Mouse (Mus musculus) hindbrain, embryonic 16.5 days (tissue): Measurements from ENCODE around the gene Sorbs2. TPM values are rescaled to one million over a fixed set of nuclear protein-coding genes. Genes with fewer than 3 reads are reported as not detected.

Source experiments
- ATAC-seq: fragments of 200-750 bp; cut with Nextera tagmentation; 2 replicates; pipeline ENCODE4 v1.8.0; 2017; ENCODE audit warnings: moderate TSS enrichment, moderate library complexity
- H3K27ac ChIP-seq: fragments of 300-500 bp; sonication (generic); 2 replicates; pipeline ENCODE4 v1.5.1; 2014; ENCODE audit warnings: low read depth, mild to moderate bottlenecking, control low read depth, low read length, moderate library complexity
- H3K27me3 ChIP-seq: fragments of 300-500 bp; sonication (generic); replicated peaks from 2 replicates; pipeline ENCODE4 v1.6.1; 2014; ENCODE audit warnings: low read length; ENCODE audit not compliant: control insufficient read depth, insufficient read depth
- H3K36me3 ChIP-seq: fragments of 300-500 bp; sonication (generic); 2 replicates; pipeline ENCODE4 v1.6.1; 2014; ENCODE audit warnings: mild to moderate bottlenecking, low read length, moderate library complexity, mixed read lengths; ENCODE audit not compliant: control insufficient read depth, insufficient read depth
- H3K4me1 ChIP-seq: fragments of 300-500 bp; sonication (generic); 2 replicates; pipeline ENCODE4 v1.6.1; 2014; ENCODE audit warnings: low read depth, low read length; ENCODE audit not compliant: control insufficient read depth, insufficient read depth
- H3K4me2 ChIP-seq: fragments of 300-500 bp; sonication (generic); 2 replicates; pipeline ENCODE4 v1.6.1; 2014; ENCODE audit warnings: mild to moderate bottlenecking, low read length, control low read depth, moderate library complexity
- H3K4me3 ChIP-seq: fragments of 300-500 bp; sonication (generic); 2 replicates; pipeline ENCODE4 v1.5.1; 2014; ENCODE audit warnings: mild to moderate bottlenecking, low read length, control low read depth, moderate library complexity
- H3K9ac ChIP-seq: fragments of 300-500 bp; sonication (generic); 2 replicates; pipeline ENCODE4 v1.6.1; 2014; ENCODE audit warnings: low read depth, mild to moderate bottlenecking, control low read depth, low read length, moderate library complexity
- H3K9me3 ChIP-seq: fragments of 300-500 bp; sonication (generic); 2 replicates; pipeline ENCODE4 v1.6.1; 2014; ENCODE audit warnings: mild to moderate bottlenecking, low read length, moderate library complexity; ENCODE audit not compliant: control insufficient read depth
- WGBS: fragments of 180-500 bp; shearing (Covaris S2); extraction: QIAGEN DNeasy Blood & Tissue Kit; methylation state at CpG from one replicate; pipeline ENCODE4 v1.1.7; 2014; 5-methylcytosine and 5-hydroxymethylcytosine counted together
- polyA plus RNA-seq: library from polyadenylated mRNA; unstranded; fragments of >200 nt; fragmentation: Nextera tagmentation; extraction: Ambion mirVana; gene quantifications from 2 replicates; pipeline ENCODE4 v1.2.1, GENCODE M21; 2015

The Sorbs2 gene
- polyA plus RNA-seq, 1 experiment from 2014 or later, result 40.8 TPM

DNA sequence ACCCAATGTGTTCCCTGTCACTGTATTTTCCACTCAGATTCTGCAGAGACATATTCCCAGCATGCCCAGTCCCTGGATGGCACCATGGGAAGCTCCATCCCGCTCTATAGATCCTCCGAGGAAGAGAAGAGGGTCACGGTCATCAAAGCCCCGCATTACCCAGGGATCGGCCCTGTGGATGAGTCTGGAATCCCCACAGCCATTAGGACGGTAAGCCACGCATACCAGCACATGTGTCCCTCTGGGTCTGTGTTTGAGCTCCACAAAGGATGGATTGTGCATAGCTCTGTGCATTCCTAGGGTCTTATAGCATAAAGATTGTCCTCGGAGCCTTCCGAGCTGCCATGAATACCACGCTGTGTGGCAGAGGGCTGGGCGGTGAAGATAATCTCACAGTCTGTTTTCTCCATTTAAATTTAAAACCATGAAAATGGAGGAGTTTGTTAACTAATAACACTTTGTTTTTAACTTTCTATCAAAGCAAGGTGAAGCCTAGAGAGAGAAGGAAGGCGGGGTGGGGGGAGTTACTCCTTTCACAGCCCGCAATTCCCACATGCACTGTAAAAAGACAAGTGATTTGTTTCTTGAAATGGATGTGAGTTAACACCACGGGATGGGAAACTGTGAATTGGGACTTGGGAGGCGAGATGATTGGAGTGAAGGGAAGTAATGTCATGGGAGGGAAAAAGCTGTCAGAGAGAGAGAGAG is 255.5 kb downstream of the Sorbs2 start:
- Histone ChIP-seq H3K27ac (peak overlapping the region; percentile 2; the same call in 1 of the 2 replicates), H3K4me2 (no peak overlapping the region; the same call in 1 of the 2 replicates), H3K4me1 (peaks cover 14% of the 10 kb centered on the region), H3K27me3 (no peaks in the 10 kb centered on the region), H3K9ac (no peak overlapping the region), H3K36me3 (peaks cover 4% of the 10 kb centered on the region; the same call in 1 of the 2 replicates), H3K4me3 (no peak overlapping the region), H3K9me3 (no peaks in the 10 kb centered on the region)
- 55% methylated on average over 15 of the region's 15 CpGs for WGBS
- ATAC-seq, result peak; percentile 61

DNA sequence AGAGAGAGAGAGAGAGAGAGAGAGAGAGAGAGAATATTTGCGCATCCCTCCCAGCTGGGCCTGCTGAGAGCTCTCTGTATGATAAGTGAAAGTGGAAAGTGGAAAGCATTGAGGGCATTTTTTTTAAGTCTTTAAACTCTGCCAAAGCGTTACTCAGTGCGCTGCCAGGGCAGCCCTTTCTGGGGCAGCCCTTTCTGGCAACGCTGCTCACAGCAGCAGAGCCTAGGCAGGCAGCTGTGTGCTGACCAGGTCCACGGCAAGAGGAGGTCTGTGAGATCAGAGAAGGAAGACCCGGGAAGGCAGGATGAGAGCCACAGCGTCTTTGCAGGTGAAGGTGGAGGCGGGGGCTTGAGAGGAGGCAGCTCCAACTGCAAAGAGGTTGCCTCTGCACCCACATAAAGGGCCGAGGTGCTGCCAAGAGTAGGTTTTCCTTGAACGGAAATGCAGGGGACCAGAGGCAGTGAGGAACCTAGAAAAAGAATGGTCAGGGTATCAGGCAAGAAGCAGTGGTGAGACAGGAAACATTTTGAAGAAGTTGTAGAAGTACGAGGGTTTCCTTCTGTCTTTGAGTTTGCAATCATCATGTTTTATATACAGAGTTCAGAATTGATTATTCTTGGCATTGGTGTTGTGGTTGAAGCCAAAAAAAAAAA is 256.2 kb downstream of the Sorbs2 start:
- no peak overlapping the region for H3K9ac ChIP-seq
- ATAC-seq, result peak; percentile 74
- H3K4me1 ChIP-seq, result peaks cover 14% of the 10 kb centered on the region
- no peak overlapping the region for H3K4me3 ChIP-seq
- H3K27ac ChIP-seq, result peak overlapping the region; percentile 55
- H3K27me3 ChIP-seq, result no peaks in the 10 kb centered on the region
- peaks cover 4% of the 10 kb centered on the region; the same call in 1 of the 2 replicates for H3K36me3 ChIP-seq
- 46% methylated on average over 11 of the region's 11 CpGs for WGBS
- H3K9me3 ChIP-seq, result no peaks in the 10 kb centered on the region
- H3K4me2 ChIP-seq, result peak overlapping the region; percentile 23

DNA sequence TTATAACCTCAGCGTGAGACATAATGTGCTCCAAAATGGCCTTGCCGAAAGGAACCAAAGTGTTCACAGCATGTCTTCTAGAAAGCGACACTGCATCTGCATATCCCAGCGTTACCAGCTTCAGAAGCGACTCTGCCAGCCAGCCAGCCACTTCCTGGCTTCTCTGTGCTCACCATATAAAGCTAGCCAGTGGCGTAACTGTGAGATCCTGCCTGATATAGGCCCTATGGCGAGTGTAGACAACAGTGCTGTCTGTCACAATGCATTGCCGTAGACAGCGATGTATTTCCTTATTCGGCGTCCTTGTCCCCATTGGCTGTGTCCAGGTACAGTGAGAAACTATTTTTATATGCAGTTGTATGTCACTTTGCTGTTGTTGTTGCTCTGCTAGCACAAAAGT is 258.6 kb downstream of the Sorbs2 start:
- Histone ChIP-seq H3K27me3 (no peaks in the 10 kb centered on the region), H3K36me3 (no peaks in the 10 kb centered on the region; the same call in 1 of the 2 replicates), H3K4me2 (no peak overlapping the region), H3K27ac (no peak overlapping the region), H3K9ac (no peak overlapping the region), H3K4me1 (peaks cover 14% of the 10 kb centered on the region), H3K9me3 (no peaks in the 10 kb centered on the region), H3K4me3 (no peak overlapping the region)
- WGBS, result 74% methylated on average over 11 of the region's 11 CpGs
- ATAC-seq, result no peak

DNA sequence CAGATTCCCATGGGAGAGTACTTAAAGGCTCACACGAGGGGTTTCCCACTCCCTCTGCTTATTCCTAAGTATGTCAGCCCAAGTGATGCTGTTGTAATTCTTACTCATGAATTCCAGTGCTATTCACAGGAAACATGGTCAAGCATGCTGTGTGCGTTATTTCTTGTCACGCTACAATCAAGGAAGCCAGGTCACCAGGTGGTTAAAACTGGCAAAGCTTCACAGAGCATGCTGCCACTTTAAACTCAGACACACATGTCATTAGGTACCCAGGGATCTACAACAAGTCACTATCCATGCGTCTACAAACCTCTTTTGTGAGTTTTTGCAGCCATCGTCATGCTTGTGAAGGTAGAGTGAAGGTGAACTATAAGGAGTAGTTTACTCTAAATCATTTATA is 267.3 kb downstream of the Sorbs2 start:
- 83% methylated on average over 5 of the region's 5 CpGs for WGBS
- Histone ChIP-seq H3K4me3 (no peak overlapping the region), H3K36me3 (peaks cover 18% of the 10 kb centered on the region)

DNA sequence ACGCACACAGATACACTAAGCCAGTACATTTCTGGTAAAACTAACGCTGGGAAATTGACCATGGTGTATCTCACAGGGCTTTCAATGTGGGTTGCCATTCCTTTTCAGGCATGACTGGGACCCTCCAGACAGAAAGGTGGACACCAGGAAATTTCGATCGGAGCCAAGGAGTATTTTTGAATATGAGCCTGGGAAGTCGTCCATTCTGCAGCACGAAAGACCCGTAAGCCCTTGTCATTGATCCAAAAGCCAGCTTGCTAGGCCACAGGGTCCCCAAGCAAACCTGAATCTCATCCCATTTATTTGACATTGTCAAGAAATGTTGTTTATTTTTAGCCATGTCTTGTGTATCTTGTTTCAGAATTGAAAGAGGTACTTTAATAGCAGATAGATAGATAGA is 267.9 kb downstream of the Sorbs2 start:
- 90% methylated on average over 7 of the region's 7 CpGs for WGBS
- no peak overlapping the region for H3K27ac ChIP-seq
- H3K4me3 ChIP-seq, result no peak overlapping the region
- no peaks in the 10 kb centered on the region for H3K27me3 ChIP-seq
- H3K36me3 ChIP-seq, result peaks cover 18% of the 10 kb centered on the region
- no peaks in the 10 kb centered on the region for H3K4me1 ChIP-seq
- H3K4me2 ChIP-seq, result no peak overlapping the region
- no peaks in the 10 kb centered on the region for H3K9me3 ChIP-seq
- no peak for ATAC-seq
- no peak overlapping the region for H3K9ac ChIP-seq

More for the DNA sequence above, 267.3 kb downstream of the Sorbs2 start:
- no peak overlapping the region for H3K4me2 ChIP-seq
- H3K9me3 ChIP-seq, result no peaks in the 10 kb centered on the region
- ATAC-seq, result no peak
- no peak overlapping the region for H3K9ac ChIP-seq
- H3K4me1 ChIP-seq, result no peaks in the 10 kb centered on the region
- H3K27me3 ChIP-seq, result no peaks in the 10 kb centered on the region
- no peak overlapping the region for H3K27ac ChIP-seq

DNA sequence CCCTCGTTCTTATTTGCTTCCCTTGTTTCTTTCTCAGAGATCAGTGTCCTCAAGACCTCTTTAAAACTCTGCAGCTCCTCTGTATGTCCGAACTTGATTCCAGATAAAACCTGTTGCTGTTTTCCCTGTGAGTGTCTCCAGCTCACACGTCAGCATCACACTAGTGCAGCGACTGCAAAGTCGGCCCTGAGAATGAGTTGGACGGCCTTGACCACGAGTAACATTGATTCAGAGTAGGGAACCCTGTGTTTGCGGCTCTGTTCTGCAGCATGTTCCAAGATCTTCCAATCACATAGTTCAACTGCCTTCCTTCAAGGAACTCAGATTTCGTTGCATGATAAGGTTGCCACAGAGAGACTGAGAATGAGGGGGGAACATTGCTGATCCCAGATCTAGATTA is 268.8 kb downstream of the Sorbs2 start:
- Histone ChIP-seq H3K27me3 (no peaks in the 10 kb centered on the region), H3K4me2 (no peak overlapping the region), H3K27ac (no peak overlapping the region), H3K9me3 (no peaks in the 10 kb centered on the region), H3K9ac (no peak overlapping the region), H3K4me3 (no peak overlapping the region), H3K4me1 (no peaks in the 10 kb centered on the region), H3K36me3 (peaks cover 18% of the 10 kb centered on the region)
- ATAC-seq, result no peak
- WGBS, result 92% methylated on average over 9 of the region's 9 CpGs

DNA sequence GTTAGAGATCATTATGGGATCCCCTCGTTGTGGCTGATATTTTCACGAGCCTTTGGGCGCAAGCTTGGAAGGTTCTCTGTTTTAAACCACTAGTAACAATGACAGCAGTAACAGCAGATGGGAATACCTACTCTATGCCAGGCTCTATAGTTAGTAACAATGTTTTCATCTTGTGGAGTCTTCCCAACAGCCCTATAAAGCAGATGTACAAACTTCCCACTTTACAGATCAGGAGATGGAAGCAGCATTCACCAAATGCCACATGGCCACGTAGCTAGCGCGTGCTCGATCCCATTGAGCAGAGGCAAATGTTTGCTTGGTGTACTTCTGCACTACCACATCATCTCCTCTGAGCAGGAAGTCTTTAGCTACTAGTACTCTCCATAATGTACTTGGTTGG is 269.4 kb downstream of the Sorbs2 start:
- Histone ChIP-seq H3K4me3 (no peak overlapping the region), H3K27ac (no peak overlapping the region), H3K4me1 (no peaks in the 10 kb centered on the region), H3K9me3 (no peaks in the 10 kb centered on the region), H3K27me3 (no peaks in the 10 kb centered on the region), H3K9ac (no peak overlapping the region), H3K4me2 (no peak overlapping the region), H3K36me3 (peaks cover 18% of the 10 kb centered on the region)
- 96% methylated on average over 7 of the region's 7 CpGs for WGBS
- ATAC-seq, result no peak

DNA sequence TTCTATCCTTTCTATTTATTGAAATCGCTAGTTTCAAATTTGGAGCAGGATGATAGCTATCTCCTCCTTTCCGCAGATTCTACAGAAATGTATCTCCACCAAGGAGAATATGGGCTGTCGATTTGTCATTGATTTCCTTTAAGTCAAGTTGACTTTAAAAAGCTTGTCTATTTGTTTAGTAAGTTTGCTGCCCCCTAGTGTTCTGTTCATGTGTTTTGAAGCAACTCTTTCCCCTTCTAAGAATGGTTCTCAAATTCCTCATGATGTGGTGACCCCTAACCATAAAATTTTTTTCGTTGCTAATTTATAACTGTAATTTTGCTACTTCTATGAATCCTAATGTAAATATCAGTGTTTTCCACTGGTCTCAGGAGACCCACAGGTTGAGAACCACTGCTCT is 273.0 kb downstream of the Sorbs2 start:
- 64% methylated on average over 4 of the region's 4 CpGs for WGBS

DNA sequence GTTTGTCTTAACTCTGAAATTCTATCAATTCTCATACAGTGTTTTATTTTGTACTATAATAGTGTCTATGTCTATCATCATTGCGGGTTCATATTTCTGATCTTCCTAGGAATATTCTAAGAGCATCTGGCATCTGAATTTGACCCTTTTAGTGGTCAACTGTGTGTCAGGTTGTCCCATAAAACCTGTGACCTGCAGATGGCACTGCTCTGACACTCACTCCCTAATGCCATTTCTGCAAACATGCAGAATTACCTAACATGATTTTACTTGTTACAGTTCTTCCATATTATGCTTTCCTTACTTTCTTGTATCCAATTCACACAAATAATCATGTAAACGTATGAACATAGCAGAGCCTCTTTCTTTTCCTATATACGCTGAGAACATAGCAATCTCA is 281.0 kb downstream of the Sorbs2 start:
- peaks cover 4% of the 10 kb centered on the region; the same call in 1 of the 2 replicates for H3K36me3 ChIP-seq
- no peaks in the 10 kb centered on the region for H3K27me3 ChIP-seq
- ATAC-seq, result no peak
- H3K4me3 ChIP-seq, result no peak overlapping the region
- no peak overlapping the region for H3K27ac ChIP-seq
- no peaks in the 10 kb centered on the region for H3K4me1 ChIP-seq
- WGBS, result 88% methylated on average over 3 of the region's 3 CpGs
- H3K9ac ChIP-seq, result no peak overlapping the region
- H3K4me2 ChIP-seq, result no peak overlapping the region
- no peaks in the 10 kb centered on the region for H3K9me3 ChIP-seq

More for the DNA sequence above, 273.0 kb downstream of the Sorbs2 start:
- no peak for ATAC-seq
- Histone ChIP-seq H3K4me2 (no peak overlapping the region), H3K27me3 (no peaks in the 10 kb centered on the region), H3K4me1 (no peaks in the 10 kb centered on the region), H3K36me3 (peaks cover 4% of the 10 kb centered on the region; the same call in 1 of the 2 replicates), H3K4me3 (no peak overlapping the region), H3K27ac (no peak overlapping the region), H3K9ac (no peak overlapping the region), H3K9me3 (no peaks in the 10 kb centered on the region)
